Mouse (Mus musculus): Measurements from ENCODE around the gene Ints5.

The Ints5 gene

DNA sequence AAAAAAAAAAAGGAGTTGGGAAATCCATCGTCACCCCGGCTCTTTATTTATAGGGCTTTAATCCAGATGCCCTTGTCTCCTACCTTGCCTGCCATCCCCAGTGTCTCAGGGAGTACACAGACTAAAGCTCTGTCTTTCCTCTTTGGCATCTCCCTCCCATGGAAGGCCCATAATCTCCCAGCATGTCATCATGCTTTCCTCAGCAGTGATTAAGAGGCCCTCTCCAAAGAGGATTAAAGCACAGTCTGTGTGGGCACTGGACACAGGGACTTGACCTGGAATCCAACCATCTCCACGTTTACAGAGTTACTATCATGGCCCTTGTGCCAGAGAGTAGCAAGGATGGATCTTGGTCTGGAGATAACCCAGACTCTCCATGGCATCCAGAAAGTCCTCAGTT, 9.2 kb upstream of the Ints5 start, which contains the start of the genes Lbhd1 and Gm49403:
Gene Lbhd1 (plus strand): TSS at position 117 of the 400 bp plus-strand sequence.
Gene Gm49403 (plus strand): TSS at position 315 of the 400 bp plus-strand sequence.
- in situ Hi-C loops (cut with MboI, MseI) = no loop called here

DNA sequence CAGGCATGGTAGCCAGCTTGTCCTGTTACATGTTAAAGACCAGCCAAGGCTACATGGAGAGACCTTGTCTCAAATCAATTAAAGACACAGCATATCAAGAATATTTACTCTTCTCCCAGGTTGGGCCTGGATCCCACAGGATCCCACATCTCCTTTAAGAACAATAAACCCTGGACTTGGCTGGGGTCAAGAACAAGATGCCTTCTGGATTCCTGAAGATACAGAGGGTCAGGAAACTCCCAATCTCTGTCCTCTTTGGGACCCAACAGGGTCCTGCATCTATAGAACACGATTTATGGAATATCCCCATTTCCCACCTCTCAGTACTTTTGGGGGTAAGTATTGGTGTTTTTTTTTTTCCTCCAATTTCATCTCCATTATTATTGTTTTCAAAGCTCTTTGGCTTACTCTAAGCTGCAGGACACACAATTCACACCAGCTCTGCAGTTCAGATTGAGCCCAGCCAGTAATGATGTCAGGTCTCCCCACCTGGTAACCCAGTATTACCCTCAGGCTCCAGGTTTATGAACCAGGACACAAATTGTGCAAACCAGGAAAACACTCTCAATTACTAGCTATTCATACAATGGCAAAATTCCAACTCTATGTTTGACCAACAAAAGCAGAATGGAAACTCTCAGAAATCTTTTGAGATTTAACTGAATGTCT, 5.8 kb upstream of the Ints5 start:
- in situ Hi-C loops (cut with MboI, MseI) = no loop called here

DNA sequence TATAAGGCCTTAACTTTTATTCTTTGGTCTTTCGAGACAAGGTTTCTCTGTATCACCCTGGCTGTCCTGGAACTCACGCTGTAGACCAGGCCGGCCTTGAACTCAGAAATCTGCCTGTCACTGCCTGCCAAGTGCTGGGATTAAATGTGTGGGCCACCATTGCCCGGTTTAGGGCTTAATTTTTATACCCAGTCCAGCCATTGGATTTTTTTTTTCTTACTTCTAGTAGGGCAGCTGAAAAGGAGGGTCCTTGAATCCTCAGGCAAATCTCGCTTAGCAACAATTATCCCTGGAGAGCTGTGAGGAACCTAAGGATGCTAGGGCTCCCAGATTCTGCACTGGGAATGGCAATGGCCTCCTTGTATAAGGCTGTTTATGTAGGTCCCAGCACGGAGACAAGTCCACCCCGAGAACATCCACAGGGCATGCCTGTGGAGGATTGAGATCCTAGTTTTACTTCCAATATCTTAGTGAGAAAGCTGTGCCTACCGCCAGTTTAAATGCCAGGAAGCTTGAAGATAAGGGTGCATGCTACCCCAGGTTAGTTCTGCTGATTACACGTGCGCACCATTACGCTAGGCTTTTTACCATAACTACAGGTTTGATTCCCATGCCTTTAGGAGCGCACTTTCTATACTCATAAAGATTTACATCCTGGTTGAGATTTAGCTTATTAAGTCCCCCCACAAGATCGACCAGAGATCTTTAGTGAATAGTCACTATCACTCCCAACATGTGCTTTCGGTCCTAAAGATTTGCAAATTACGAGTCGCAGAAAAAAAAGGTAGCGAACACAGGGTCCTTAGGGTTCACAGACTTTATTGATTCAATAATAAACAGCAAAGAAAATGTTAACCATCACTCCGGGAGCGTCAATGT, 5.0 kb upstream of the Ints5 start:
- in situ Hi-C loops (cut with MboI, MseI) = no loop called here

DNA sequence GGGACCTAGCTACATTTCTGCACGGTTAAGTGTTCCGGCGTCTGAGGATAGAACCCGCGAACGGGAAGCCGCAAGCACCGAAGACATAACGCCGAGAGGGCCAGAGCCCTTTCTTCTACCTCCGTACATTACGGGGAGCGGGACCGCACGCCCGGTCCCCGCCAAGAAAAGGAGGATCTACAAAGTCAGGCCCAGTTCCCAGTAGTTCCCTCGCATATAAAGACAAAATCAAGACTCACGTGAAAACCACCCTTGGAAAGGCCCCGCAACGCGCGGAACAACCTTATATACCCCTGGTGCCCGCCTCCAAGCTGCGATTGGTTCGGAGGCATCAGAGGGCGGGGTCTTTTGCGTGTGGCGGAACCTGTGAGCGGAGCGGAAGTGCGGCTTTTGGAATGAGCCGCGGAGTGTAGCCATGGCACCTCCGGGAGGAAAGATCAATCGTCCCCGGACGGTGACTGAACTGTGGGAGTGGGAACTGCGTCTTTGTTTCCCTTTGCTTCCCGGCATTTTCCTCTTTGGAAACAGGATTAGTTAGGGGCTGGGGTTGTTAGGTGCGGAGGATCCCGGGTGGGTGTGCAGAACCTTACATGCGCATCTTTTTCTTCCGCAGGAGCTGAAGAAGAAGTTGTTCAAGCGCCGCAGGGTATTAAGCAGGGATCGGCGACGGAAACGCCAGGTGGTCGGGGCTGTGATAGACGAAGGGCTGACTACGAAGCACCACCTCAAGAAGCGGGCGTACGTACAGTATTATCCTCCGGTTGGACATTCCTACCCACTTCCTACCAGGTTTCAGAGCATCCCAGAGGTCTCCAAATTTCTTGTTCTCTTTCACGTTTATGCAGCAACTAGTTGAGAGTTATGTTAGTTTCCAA, 4.1 kb upstream of the Ints5 start, which contains the start of the genes 1810009A15Rik and Gm49416:
Gene 1810009A15Rik (plus strand): TSS at position 343 of the 875 bp plus-strand sequence.
Gene Gm49416 (plus strand): TSS at position 416 of the 875 bp plus-strand sequence.
- in situ Hi-C loops (cut with MboI, MseI) = no loop called here

DNA sequence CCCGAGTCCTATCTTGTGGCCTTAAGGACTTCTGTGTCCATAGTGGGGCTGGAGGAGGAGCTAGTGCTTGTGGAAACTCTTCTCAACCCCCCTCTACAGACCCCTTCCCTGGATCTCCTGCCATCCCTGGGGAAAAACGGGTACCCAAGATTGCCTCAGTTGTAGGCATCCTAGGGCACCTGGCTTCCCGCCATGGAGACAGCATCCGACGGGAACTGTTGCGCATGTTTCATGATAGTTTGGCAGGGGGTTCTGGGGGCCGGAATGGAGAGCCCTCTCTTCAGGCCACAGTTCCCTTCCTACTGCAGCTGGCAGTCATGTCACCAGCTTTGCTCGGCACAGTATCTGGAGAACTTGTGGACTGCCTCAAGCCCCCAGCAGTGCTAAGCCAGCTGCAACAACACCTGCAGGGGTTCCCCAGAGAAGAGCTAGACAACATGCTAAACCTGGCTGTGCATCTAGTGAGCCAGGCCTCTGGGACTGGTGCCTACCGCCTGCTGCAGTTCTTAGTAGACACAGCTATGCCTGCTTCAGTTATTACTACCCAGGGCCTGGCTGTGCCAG, 2.7 kb downstream of the Ints5 start:
- in situ Hi-C loops (cut with MboI, MseI) = loop anchor here (5.0 kb wide), 2 partner anchors 73 to 78 kb away; partner anchors contain the start of genes Hnrnpul2 (in 1 of the 2) and Ttc9c (in 1 of the 2)

DNA sequence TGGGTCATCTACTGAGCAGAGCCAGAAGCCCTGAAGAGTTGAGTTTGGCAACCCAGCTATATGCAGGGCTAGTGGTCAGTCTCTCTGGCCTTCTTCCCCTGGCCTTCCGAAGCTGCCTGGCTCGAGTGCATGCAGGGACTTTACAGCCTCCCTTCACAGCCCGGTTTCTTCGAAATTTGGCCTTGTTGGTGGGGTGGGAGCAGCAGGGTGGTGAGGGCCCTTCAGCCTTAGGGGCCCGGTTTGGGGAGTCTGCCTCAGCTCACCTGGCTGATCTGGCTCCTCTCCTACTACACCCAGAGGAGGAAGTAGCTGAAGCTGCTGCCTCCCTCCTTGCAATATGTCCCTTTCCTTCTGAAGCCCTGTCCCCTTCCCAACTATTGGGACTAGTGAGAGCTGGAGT, 3.4 kb downstream of the Ints5 start:
- in situ Hi-C loops (cut with MboI, MseI) = loop anchor here (5.0 kb wide), 2 partner anchors 74 to 79 kb away; partner anchors contain the start of genes Hnrnpul2 (in 1 of the 2) and Ttc9c (in 1 of the 2)

DNA sequence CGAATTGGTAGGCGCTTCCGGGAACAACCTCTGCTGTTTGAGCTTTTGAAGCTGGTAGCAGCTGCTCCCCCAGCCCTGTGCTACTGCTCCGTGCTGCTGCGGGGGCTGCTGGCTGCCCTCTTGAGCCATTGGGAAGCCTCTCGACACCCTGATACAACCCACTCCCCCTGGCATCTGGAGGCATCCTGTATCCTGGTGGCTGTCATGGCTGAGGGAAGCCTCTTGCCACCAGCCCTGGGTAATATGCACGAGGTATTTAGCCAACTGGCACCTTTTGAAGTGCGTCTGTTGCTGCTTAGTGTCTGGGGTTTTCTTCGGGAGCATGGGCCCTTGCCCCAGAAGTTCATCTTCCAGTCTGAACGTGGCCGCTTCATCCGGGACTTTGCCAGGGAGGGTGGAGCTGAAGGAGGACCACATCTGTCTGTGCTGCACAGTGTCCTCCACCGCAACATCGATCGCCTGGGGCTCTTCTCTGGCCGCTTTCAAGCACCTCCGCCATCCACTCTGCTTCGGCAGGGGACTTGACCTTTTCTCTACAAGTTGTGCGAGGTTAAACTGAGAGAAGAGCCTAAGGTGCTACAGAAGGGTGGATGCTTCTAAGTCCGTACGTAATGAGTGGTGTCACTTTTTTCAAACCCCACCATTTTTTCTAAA, 4.5 kb downstream of the Ints5 start:
- in situ Hi-C loops (cut with MboI, MseI) = loop anchor here (5.0 kb wide), 2 partner anchors 75 to 80 kb away; partner anchors contain the start of genes Hnrnpul2 (in 1 of the 2) and Ttc9c (in 1 of the 2)

DNA sequence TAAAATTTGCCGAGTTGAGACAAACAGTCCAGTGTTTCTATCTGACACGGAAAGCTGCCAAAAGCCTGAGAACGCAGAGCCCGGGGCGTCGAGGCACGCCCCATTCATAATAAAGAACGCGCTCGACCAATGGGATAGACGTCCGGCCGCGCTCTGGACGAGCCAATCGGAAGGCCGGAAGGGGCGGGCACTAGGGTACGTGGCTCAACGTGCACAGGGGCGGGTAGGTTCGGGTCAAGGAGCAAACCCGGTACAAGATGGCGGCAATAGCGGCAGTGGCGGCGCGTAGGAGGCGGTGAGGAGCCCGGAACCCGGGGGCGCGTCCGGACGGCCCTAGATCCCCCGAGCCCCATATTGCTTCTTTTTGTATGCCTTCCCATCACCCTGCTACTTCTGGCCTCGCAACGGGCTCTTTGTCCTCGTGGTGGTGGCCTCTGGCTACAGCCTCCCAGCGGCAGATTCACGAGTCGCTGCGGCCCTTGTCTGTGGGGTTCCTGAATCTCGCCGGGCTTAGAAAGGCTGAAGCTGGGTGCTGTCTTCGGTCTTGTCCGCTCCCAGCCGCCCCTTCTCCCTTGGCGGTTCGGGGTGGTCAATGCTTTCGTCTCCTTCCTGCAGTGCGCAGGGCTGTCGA, 5.2 kb downstream of the Ints5 start, which contains the start of gene Ganab:
Gene Ganab (plus strand): TSS at position 207 of the 631 bp plus-strand sequence.
- in situ Hi-C loops (cut with MboI, MseI) = loop anchor here (5.0 kb wide), 2 partner anchors 76 to 81 kb away; partner anchors contain the start of genes Hnrnpul2 (in 1 of the 2) and Ttc9c (in 1 of the 2)

DNA sequence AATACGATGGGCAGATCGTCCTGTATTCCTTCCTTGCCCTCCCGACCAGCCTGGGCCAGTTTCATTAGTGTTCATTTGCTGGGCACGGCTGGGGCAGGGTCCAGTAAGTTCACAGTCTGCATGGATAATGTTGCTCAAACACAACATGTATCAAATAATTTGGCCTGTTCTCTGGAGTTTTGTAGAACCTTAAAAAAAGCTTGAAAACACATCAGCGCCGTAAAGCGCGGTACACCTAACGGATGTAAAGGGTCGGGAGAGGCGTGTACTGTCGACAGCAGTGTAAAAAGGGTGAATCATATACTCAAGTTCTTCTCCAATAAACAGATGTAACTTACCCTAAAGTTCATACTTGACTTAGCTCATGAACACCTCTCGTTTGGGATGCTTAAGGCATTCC, 5.8 kb downstream of the Ints5 start:
- in situ Hi-C loops (cut with MboI, MseI) = loop anchor here (5.0 kb wide), 2 partner anchors 76 to 81 kb away; partner anchors contain the start of genes Hnrnpul2 (in 1 of the 2) and Ttc9c (in 1 of the 2)

DNA sequence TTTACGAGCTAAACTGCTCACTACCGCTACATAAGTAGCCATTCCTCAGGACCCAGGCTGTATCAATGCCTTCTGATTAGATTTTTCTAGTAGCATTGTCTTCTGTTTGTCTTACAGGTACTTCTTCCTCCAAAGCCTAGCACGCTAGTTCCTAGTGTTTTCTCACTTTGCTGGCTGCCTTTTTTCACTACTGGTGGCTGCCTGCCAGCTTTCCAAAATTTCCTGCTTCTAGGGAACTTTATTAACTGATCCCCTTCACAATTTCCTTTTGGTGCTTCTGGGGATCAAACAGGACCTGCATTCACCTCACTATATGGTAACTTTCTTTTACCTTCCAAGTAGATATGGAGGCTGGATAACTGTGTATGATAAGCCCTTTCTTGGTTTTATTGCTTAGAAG, 6.3 kb downstream of the Ints5 start:
- in situ Hi-C loops (cut with MboI, MseI) = loop anchor here (5.0 kb wide), 2 partner anchors 77 to 82 kb away; partner anchors contain the start of genes Hnrnpul2 (in 1 of the 2) and Ttc9c (in 1 of the 2)

DNA sequence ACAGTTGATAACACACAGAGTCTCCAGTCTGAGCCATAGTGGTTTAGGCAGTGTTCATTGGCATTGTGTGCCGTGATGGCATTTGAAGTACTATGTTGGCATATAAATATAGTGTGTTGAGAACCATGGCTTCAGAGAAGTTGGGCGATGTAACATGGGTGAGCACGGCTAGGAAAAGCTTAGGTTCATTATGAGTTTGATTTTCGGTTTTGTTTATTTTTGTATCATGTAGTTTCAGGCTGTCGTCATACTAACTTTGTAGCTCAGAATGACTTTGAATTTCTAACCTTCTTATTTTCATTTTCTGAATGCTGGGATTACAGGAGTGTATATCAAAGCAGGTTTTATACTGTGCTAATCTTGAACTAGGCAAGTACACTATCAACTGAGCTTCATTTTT, 10.6 kb downstream of the Ints5 start:
- in situ Hi-C loops (cut with MboI, MseI) = loop anchor here (25.0 kb wide), 2 partner anchors 1891 to 1916 kb away; partner anchors contain the start of genes Dnajc4 (in 1 of the 2), Fermt3 (in 1 of the 2), Fkbp2 (in 1 of the 2) and Nudt22 (in 1 of the 2)

DNA sequence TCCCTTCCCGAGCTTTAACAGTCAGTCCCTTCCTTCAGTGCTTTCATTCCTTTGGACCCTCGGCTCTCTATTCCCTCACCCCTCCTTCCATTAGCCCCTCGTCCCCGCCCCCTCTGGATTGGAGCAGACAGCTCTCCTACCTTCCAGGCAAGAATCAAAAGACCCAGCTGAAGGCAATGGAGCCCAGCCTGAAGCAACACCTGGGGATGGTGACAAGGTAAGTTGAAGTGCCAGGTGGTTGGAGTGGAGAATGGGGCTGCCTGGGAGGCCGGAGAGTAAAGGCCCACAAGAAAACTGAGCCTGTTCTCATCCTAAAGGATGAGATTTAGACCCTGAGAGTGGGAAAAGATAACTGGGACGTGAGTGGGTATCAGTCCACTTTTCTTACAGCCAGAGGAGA, 15.7 kb downstream of the Ints5 start:
- in situ Hi-C loops (cut with MboI, MseI) = loop anchor here (25.0 kb wide), 2 partner anchors 1896 to 1921 kb away; partner anchors contain the start of genes Dnajc4 (in 1 of the 2), Fermt3 (in 1 of the 2), Fkbp2 (in 1 of the 2) and Nudt22 (in 1 of the 2)

DNA sequence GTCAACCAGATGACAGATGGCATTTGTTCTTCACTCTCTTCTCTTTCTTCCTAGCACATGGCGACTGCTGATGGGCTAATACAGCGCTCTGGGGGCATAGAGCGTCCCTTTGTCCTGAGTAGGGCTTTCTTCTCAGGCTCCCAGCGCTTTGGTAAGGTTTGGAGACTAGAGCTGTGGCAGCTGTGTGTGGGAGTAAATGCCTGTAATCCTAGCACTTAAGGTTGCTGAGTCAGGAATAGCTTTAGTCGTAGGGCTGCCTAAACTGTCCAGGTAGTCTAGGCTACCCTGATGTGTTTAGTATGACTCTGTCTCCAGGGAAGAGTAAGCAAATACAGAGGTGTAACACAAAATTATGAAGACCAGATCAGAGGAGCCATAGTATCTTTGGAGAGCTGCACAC, 19.0 kb downstream of the Ints5 start:
- in situ Hi-C loops (cut with MboI, MseI) = loop anchor here (25.0 kb wide), 2 partner anchors 1900 to 1925 kb away; partner anchors contain the start of genes Dnajc4 (in 1 of the 2), Fermt3 (in 1 of the 2), Fkbp2 (in 1 of the 2) and Nudt22 (in 1 of the 2)

DNA sequence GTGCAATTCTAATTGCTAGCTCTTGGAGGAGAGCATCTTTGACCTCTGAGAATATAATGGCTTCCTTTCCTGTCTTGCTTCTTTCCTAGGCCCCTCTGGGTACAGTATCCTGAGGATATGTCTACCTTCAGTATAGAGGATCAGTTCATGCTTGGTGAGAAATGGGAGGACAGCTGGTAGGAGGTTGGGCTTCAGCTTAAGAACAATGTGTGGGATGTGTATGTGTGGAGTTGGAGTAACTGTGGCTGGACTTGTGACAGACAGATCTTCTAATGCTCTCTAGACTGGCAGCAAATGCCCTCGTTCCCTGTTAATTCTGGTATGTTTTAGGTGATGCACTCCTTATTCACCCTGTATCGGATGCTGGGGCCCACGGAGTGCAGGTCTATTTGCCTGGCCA, 21.4 kb downstream of the Ints5 start:
- in situ Hi-C loops (cut with MboI, MseI) = loop anchor here (25.0 kb wide), 2 partner anchors 1902 to 1927 kb away; partner anchors contain the start of genes Dnajc4 (in 1 of the 2), Fermt3 (in 1 of the 2), Fkbp2 (in 1 of the 2) and Nudt22 (in 1 of the 2)

DNA sequence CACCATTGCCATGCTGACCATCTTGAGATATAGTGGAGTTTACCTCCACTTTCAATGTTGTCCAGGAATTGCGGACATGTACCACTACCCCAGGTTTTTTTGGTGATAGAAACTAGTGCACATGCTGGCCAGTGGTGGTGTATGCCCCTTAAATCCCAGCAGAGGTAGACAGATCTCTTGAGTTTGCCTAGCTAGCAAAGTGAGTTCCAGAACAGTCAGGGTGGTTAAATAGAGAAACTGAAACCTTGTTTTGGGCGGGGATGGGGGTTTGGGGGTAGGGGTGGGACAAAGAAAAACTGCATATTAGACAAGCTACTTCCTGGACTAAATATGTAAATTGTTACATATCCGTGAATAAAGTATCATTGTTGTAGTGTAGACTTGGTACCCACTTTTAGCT, 26.2 kb downstream of the Ints5 start:
- in situ Hi-C loops (cut with MboI, MseI) = loop anchor here (25.0 kb wide), 2 partner anchors 1907 to 1932 kb away; partner anchors contain the start of genes Dnajc4 (in 1 of the 2), Fermt3 (in 1 of the 2), Fkbp2 (in 1 of the 2) and Nudt22 (in 1 of the 2)

DNA sequence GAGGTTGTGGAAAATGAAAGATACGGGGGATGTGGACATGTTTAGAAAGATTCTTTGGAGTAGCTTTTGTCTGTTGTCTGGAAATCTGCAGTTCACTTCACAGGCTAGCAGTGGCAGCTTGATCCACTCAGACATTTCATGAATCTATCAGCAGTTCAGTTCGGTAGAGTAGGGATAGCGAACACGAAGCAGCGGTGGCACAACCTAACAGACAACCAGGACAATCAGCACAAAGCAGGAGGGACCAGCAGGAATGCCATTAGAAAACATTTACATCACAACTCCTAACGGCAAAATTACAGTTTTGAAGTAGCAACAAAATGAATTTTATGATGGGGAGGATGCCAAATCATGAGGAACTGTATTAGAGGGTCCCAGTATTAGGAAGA, 26.9 kb downstream of the Ints5 start:
- in situ Hi-C loops (cut with MboI, MseI) = loop anchor here (25.0 kb wide), 2 partner anchors 1907 to 1932 kb away; partner anchors contain the start of genes Dnajc4 (in 1 of the 2), Fermt3 (in 1 of the 2), Fkbp2 (in 1 of the 2) and Nudt22 (in 1 of the 2)

DNA sequence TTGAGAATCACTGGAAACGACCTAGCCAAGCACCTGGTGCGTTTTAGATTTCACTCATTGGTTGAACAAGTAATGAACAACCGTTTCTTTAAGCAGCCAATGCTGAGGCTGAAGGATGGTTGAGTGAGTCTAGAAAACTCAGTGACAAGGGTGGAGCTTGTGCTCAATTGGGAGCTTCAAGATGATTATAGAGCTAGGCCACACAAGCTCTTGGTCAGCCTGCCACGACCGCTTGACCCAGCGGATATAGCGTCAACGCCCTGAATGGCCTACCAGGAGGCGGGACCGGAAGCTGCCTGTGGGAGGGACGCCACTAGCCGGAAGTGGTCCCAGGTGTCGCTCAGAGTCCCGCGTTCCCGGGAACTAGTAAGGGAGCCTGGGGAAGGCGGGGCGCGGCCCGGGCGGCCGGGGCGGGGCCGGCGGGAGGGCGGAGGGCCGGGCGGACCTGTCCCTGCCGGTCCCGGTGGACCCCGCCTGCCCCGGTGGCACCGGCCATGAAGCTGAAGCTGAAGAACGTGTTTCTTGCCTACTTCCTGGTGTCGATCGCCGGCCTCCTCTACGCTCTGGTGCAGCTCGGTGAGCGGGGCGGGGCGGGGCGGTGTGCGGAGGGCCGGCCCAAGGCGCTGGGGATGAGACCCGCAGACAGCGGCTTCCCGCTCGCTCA, 27.4 kb downstream of the Ints5 start, which contains the start of gene B3gat3:
Gene B3gat3 (plus strand): TSS at position 302 of the 664 bp plus-strand sequence.
- in situ Hi-C loops (cut with MboI, MseI) = loop anchor here (25.0 kb wide), 2 partner anchors 1908 to 1933 kb away; partner anchors contain the start of genes Dnajc4 (in 1 of the 2), Fermt3 (in 1 of the 2), Fkbp2 (in 1 of the 2) and Nudt22 (in 1 of the 2)

All from T-helper 17 cell (primary cell).